Mouse (Mus musculus): Measurements from ENCODE around the gene Hdac5. TPM values are rescaled to one million over a fixed set of nuclear protein-coding genes. Genes with fewer than 3 reads are reported as not detected.

Hdac5 gene
- 100 to 1,000 TPM; 171 to 197 TPM for total RNA-seq (2021)
- long read RNA-seq, experiment 1, partial matches to known transcripts = 23 of 45 reads
- long read RNA-seq, experiment 1, other reads (novel, unspliced or antisense) = 20 of 45 reads
- long read RNA-seq, experiment 2, partial matches to known transcripts = 20 of 50 reads
- long read RNA-seq, experiment 2, other reads (novel, unspliced or antisense) = 28 of 50 reads

GRCm38 (mm10) chr11:102230006-102230741 lies at the start of gene Hdac5:
Gene Hdac5 (minus strand): TSS chr11:102230166.
- peak; percentile 91 to 98 for DNase-seq (ENCODE audit: low spot score in 2 of 2)

- no peak for DNase-seq (ENCODE audit: low spot score in 2 of 2)
These were observed 49.6 kb upstream of the Hdac5 start for GRCm38 (mm10) chr11:102279595-102279994.

GRCm38 (mm10) chr11:102277754-102278153 lies 47.8 kb upstream of the Hdac5 start:
- no peak for DNase-seq (ENCODE audit: low spot score in 2 of 2)

GRCm38 (mm10) chr11:102276411-102276915 lies 46.5 kb upstream of the Hdac5 start:
- DNase-seq (ENCODE audit: low spot score in 2 of 2) = no peak

- DNase-seq (ENCODE audit: low spot score in 2 of 2) = no peak
These were observed 38.7 kb upstream of the Hdac5 start, which contains the start of gene Asb16 for GRCm38 (mm10) chr11:102268520-102269244. Gene Asb16 (plus strand): TSS chr11:102268743.

- peak in 1 of 2 experiments; percentile 78 for DNase-seq (ENCODE audit: low spot score in 2 of 2)
These were observed 37.5 kb upstream of the Hdac5 start for GRCm38 (mm10) chr11:102267480-102267879.

GRCm38 (mm10) chr11:102266631-102267355 lies 36.8 kb upstream of the Hdac5 start:
- no peak for DNase-seq (ENCODE audit: low spot score in 2 of 2)

- no peak for DNase-seq (ENCODE audit: low spot score in 2 of 2)
These were observed 35.9 kb upstream of the Hdac5 start for GRCm38 (mm10) chr11:102265816-102266215.

- DNase-seq (ENCODE audit: low spot score in 2 of 2) = no peak
These were observed 33.2 kb upstream of the Hdac5 start for GRCm38 (mm10) chr11:102263211-102263610.

GRCm38 (mm10) chr11:102258521-102258920 lies 28.6 kb upstream of the Hdac5 start:
- no peak for DNase-seq (ENCODE audit: low spot score in 2 of 2)

- no peak for DNase-seq (ENCODE audit: low spot score in 2 of 2)
These were observed 28.1 kb upstream of the Hdac5 start for GRCm38 (mm10) chr11:102258095-102258494.

GRCm38 (mm10) chr11:102257514-102257913 lies 27.5 kb upstream of the Hdac5 start:
- no peak for DNase-seq (ENCODE audit: low spot score in 2 of 2)

GRCm38 (mm10) chr11:102249351-102250090 lies 19.6 kb upstream of the Hdac5 start:
- DNase-seq (ENCODE audit: low spot score in 2 of 2) = no peak

GRCm38 (mm10) chr11:102248630-102249230 lies 18.8 kb upstream of the Hdac5 start, which contains the start of gene BC030867:
Gene BC030867 (plus strand): TSS chr11:102248882.
- peak; percentile 92 to 95 for DNase-seq (ENCODE audit: low spot score in 2 of 2)

- no peak for DNase-seq (ENCODE audit: low spot score in 2 of 2)
These were observed 16.9 kb upstream of the Hdac5 start for GRCm38 (mm10) chr11:102246871-102247270.

- no peak for DNase-seq (ENCODE audit: low spot score in 2 of 2)
These were observed 16.3 kb upstream of the Hdac5 start for GRCm38 (mm10) chr11:102246273-102246635.

- DNase-seq (ENCODE audit: low spot score in 2 of 2) = no peak
These were observed 15.8 kb upstream of the Hdac5 start for GRCm38 (mm10) chr11:102245581-102246272.

GRCm38 (mm10) chr11:102244926-102245449 lies 15.0 kb upstream of the Hdac5 start:
- peak; percentile 64 to 74 for DNase-seq (ENCODE audit: low spot score in 2 of 2)

- no peak for DNase-seq (ENCODE audit: low spot score in 2 of 2)
These were observed 11.9 kb upstream of the Hdac5 start for GRCm38 (mm10) chr11:102241874-102242273.
